Mouse (Mus musculus) WW6 (cell line): Measurements from ENCODE around the gene Usp16.

Experiments
- DNase-seq: peaks from one replicate; pipeline ENCODE4 v3.0.0-alpha.2; 2013; ENCODE audit warnings: low read depth, low spot score

Gene Usp16

DNA sequence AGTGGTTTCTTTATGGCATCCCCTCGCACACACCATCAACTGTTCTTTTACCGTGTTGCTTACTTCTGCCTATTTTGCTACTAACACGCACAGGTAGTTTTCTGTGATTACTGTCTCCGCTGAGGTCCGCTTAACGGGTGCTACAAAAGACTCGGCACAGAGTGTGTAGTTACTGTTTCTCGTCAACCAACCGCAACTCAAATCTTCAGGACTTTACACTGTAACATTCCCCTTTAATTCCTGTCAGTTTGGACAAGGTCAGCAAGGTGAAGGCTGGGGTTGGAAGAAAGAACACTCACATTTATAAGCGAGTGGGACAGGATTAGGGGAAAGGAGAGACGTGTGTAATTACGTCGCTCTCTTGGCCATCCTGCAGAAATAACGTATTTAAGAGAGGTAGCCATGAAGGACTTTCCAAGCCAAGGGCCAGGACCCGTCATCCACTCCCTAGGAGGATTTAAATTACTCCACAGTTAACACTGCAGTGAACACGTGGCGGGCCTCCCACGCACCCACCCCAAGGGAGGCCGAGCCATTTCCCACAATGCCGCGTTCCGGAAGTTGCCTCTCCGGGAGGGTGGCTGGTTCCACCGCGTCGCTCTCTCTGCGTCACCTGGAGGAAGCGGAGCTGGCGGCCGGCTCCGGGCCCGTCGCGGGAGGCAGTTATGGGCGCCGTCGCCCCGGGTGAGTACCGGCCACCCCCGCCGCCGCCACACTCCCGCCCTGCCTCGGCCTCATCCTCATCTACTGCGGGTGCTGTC, at the start of gene Usp16:
Gene Usp16, plus strand, starts transcription at position 285 of the 761 bp plus-strand sequence.
- DNase-seq: no peak

- DNase-seq: peak; percentile 71
Observed at GRCm38 (mm10) chr16:87405001-87405400, 49.5 kb upstream of the Usp16 start.

DNA sequence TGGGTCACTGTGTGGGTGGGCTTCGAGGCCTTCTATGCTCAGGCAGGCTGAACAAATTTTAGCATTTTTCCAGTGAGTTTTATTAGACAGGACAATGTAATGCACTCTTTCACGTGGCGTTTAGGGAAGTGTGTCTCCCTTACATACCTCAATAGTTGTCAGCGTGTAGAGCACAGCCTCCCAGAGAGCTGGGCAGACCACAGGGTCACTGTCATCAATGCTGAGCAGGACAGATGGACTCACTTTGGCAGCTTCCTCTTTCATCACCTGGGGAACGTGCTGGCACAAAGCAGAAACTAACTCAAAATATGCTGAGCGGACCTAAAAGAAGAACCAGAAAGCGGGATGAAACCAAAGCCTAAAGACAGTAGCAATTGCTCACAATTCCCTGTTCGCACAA, 33.8 kb upstream of the Usp16 start:
- no peak for DNase-seq

DNA sequence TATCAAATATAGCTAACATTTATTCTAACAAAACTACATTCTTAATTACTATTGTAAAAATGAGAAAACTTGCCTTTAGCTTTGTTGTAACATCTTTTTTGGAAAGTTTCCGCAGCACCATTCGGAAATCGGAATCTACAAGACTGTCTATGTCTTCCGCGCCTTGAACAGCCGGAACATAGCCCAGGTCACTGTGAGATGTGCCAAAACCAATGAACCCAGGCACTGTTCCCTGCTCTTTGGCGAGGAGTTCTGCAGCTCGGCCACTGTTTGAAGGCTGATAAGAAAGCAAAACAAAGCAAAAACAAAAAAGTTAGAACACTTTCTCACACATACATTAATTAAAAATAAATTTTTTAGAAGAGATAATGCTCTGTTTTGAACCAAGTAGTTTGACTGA, 27.0 kb upstream of the Usp16 start:
- no peak for DNase-seq

GRCm38 (mm10) chr16:87432033-87432814, 22.3 kb upstream of the Usp16 start, which contains the start of gene Ltn1:
Gene Ltn1 (minus strand): TSS chr16:87432612.
- peak; percentile 96 for DNase-seq

GRCm38 (mm10) chr16:87434266-87434665, 20.2 kb upstream of the Usp16 start:
- DNase-seq: no peak

DNA sequence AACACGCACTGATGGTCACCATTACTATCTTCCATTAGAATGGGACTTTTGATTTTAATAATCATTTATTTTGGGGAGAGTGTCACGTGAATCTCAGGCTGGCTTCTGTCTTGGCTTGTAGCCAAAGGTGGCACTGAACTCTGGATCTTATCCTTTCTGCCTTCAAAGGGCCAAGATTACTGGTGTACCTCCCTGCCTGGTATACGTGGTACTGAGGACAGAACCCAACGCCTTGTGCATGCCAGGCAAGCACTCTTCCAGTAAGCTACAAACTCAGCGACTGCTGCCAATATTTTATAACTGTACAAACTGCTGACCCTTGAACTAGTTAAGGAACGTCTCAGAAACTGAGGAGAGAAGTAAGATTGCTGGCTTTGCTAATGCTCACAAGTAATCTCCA, 19.6 kb upstream of the Usp16 start:
- no peak for DNase-seq

- no peak for DNase-seq
Observed at GRCm38 (mm10) chr16:87435411-87436205, 18.9 kb upstream of the Usp16 start.

DNA sequence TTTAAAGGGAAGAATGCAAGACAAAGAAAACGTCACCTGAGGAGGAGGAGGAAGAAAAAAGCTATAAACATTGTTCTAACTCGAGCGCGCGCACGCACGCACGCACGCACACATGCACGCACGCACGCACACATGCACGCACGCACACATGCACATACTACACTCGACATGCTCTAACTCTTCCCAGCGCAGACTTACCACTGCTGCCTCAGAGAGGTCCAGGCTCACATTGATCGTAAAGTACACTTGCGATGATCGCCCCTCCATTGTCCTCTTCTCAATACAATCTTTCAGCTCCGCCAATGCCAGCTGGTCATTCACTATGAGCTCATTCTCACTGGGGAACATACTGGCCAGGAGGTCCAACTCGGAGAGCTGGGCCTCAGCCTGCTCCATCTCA, 17.4 kb upstream of the Usp16 start:
- no peak for DNase-seq

DNA sequence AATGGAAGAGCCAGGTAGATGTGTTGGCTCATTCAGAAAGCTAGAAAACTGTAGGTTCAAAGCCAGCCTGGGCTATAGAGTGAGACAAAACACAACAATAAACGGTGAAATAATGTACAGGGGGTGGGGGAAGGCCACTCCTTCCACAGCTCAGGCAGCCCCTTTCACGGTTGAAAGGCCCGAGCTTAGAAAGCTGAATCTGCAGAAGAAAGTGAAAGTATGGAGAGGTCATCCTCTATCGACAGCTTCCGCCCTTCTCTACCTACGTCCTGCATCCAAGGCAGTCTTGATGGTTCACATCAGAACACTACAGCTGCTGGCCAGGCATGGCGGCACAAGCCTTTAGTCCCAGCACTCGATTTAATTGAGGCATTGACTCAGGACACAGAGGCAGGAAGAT, 15.8 kb upstream of the Usp16 start:
- no peak for DNase-seq

DNA sequence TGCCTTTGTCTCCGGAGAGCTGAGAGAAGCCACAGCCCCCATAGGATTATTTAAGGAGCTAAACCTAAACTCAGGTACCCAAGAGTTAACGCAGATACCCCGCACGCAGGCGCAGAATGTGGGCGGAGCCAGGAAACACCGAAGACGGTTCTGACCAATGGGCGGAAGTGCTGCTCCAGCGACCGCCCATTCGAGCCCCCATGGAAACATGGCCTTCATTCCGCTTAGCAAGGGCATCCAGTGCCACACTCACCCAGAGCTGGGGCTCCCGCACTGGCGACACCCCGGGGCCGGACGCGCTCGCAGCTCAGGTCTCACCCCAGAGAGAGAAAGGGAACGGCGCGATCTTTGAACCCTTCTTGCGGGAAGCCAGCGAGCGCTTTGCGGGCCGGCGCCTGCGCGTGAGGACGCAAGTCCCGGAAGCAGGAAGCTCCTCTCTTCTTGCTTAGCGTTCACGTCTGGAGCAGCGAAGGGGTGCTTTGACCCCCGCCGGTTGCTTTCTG, 14.3 kb upstream of the Usp16 start, which contains the start of gene Rwdd2b:
Gene Rwdd2b, minus strand, starts transcription at position 390 of the 503 bp plus-strand sequence.
- peak; percentile 80 for DNase-seq

DNA sequence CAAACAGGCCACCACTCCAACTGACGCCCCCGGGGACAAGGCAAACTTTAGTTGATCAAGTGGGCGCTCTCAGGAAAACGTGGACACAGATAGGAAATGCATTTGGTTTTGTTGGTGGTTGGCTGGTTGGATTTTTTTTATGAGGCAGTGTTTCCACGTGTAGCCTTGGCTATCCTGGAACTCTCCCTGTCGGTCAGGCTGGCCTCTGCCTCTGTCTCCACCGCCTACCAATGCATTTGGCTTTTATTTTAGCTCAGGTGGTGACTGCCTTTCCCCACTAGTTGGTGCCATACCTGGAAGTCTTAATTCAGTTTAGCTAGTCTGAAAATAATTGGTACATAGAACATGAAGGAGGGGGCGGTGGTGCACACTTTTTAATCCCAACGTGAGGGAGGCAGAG, 13.4 kb upstream of the Usp16 start:
- no peak for DNase-seq

GRCm38 (mm10) chr16:87442291-87442690, 12.2 kb upstream of the Usp16 start:
- DNase-seq: no peak

- DNase-seq: no peak
Observed at GRCm38 (mm10) chr16:87443245-87443644, 11.3 kb upstream of the Usp16 start.

GRCm38 (mm10) chr16:87444071-87444470, 10.4 kb upstream of the Usp16 start:
- DNase-seq: no peak

- no peak for DNase-seq
Observed at GRCm38 (mm10) chr16:87445110-87445509, 9.4 kb upstream of the Usp16 start.

DNA sequence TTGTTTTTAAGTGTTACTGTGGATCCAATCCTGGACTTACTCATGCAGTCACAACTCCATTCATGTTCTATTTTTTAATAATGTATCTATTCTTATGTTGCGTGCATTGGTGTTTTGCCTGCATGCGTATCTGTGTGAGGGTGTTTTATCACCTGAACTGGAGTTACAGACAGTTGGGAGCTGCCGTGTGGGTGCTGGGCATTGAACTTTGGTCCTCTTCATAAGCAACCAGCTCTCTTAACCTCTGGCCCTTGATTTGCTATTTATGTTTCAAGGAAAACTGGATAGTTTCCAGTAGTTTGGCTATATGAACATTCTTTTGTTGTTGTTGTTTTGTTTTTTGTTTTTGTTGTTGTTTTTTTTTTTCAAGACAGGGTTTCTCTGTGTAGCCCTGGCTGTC, 9.0 kb upstream of the Usp16 start:
- no peak for DNase-seq

DNA sequence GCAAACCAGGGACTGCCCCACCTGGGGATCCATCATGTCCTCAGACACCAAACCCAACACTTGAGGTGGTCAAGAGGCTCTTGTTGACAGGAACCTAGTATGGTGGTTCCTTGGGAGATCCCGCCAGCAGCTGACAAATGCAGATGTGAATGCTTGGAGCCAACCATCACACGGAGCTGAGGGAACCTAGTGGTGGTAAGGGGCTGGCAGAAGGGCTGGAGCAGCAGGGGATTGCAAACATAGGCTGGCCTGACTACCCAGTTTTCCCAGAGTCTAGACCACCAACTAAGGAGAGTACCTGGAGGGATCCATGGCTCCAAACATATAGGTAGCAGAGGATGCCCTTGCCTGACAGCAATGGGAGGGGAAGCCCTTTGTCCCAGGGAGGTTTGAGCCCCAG, 1.3 kb upstream of the Usp16 start:
- DNase-seq: no peak

DNA sequence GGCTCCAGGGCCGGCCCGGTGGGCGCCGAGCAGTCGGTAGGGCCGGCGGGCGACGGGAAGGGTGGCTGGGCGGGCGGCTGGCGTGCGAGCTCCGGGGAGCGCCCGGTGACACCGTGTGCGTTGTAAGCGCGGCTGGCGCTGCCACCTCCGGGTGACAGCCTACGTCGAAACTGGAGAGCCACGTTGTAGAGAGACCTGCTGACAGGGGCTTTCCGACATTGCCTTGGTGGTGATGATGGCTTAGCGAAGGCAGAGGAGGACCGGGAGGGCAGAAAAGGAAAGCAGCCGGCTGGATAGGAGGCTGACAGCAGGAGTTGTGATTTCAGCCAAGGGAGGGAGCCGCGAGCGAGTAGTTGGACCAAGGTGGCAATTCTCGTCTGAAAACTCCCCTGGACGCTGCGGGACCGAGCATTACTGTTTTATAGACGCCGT, 693 bp downstream of the Usp16 start:
- DNase-seq: no peak

- no peak for DNase-seq
Observed at GRCm38 (mm10) chr16:87458752-87459151, 4.2 kb downstream of the Usp16 start.

DNA sequence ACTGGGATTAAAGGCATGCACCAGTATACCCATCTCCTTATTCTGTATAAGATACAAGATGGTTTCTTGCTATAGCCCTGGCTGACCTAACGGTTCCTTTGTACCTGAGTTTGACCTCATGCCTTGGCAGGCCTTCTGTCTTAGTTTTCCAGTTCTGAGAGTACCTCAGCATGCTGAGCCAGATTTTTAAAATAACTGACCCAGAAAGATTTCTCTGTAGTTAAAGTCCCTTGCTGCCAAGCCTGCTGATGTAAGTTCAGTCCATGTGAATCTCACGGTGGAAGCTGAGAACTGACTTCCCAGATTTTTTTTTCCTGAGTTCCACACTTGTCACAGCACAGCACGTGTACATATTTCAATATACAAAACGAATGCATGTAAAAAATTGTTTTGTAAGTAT, 16.1 kb downstream of the Usp16 start:
- DNase-seq: no peak

- no peak for DNase-seq
Observed at GRCm38 (mm10) chr16:87484367-87484766, 29.9 kb downstream of the Usp16 start.
